Mouse (Mus musculus): ENCODE results near the gene Spatc1l. TPM values are rescaled to one million over a fixed set of nuclear protein-coding genes. Genes with fewer than 3 reads are reported as not detected.

Spatc1l gene
- total RNA-seq, 2 experiments from 2014 or later, result not detected

- DNase-seq, result no peak
Measured at GRCm38 (mm10) chr10:76596338-76596737, 34.3 kb downstream of the Spatc1l start.

GRCm38 (mm10) chr10:76602690-76603089 lies 40.6 kb downstream of the Spatc1l start:
- no peak for DNase-seq

- no peak for DNase-seq
Measured at GRCm38 (mm10) chr10:76612473-76612872, 50.4 kb downstream of the Spatc1l start.

Other genes with a start within 250 kb of the Spatc1l start
- 1 to 10 TPM; 7.6 to 7.8 TPM for gene Dip2a, start 217.0 kb upstream of the Spatc1l start, total RNA-seq (2021)
- gene AC141477.1, start 121.8 kb upstream of the Spatc1l start, total RNA-seq (2021), result not detected
- gene Pcnt, start 119.5 kb upstream of the Spatc1l start, total RNA-seq (2021), result 10 to 100 TPM; 37.5 to 55.8 TPM
- under 1 TPM in 1 of 2 experiments, not detected in 1; 0.62 TPM for gene 2610028H24Rik, start 113.2 kb upstream of the Spatc1l start, total RNA-seq (2021)
- gene Mcm3ap, start 93.3 kb upstream of the Spatc1l start, total RNA-seq (2021), result 10 to 100 TPM; 23.1 to 27.5 TPM
- gene Ybey, start 93.2 kb upstream of the Spatc1l start, total RNA-seq (2021), result 1 to 10 TPM; 3.2 to 3.5 TPM
- 1 to 10 TPM; 7.1 to 8.0 TPM for gene Lss, start 30.7 kb upstream of the Spatc1l start, total RNA-seq (2021)
- gene Ftcd, start 13.4 kb downstream of the Spatc1l start, total RNA-seq (2021), result not detected
- gene Col6a2, start 61.4 kb downstream of the Spatc1l start, total RNA-seq (2021), result 10 to 100 TPM; 45.4 to 46.4 TPM
- gene Col6a1, start 163.9 kb downstream of the Spatc1l start, total RNA-seq (2021), result 10 to 100 TPM; 35.5 to 35.8 TPM

Measured in heart, adult 18-20 months (tissue).